Mouse (Mus musculus): ENCODE data around the gene Gm21992. TPM values are rescaled to one million over a fixed set of nuclear protein-coding genes. Genes with fewer than 3 reads are reported as not detected.
A peak's percentile ranks its signal among the peaks of the same experiment; 100 is the strongest.

Gene Gm21992
- total RNA-seq (2021) = 10 to 100 TPM; 21.2 to 28.3 TPM

GRCm38 (mm10) chr19:4811063-4811908 is at the start of gene Gm21992, which contains the start of gene Rbm14:
Gene Gm21992, minus strand, starts transcription at chr19:4811612.
Gene Rbm14, minus strand, starts transcription at chr19:4811634.
- peak; percentile 91 to 98 for DNase-seq (ENCODE audit: extremely low spot score in 1 of 2, low spot score in 1 of 2)

GRCm38 (mm10) chr19:4859081-4859480 is 47.7 kb upstream of the Gm21992 start:
- no peak for DNase-seq (ENCODE audit: extremely low spot score in 1 of 2, low spot score in 1 of 2)

- DNase-seq (ENCODE audit: extremely low spot score in 1 of 2, low spot score in 1 of 2) = no peak
Measured at GRCm38 (mm10) chr19:4855951-4856350, 44.5 kb upstream of the Gm21992 start.

- DNase-seq (ENCODE audit: extremely low spot score in 1 of 2, low spot score in 1 of 2) = no peak
Measured at GRCm38 (mm10) chr19:4855470-4855820, 44.0 kb upstream of the Gm21992 start.

- peak; percentile 81 to 84 for DNase-seq (ENCODE audit: extremely low spot score in 1 of 2, low spot score in 1 of 2)
Measured at GRCm38 (mm10) chr19:4854552-4855469, 43.4 kb upstream of the Gm21992 start, which contains the start of gene Ctsf. Gene Ctsf, plus strand, starts transcription at chr19:4855130.

GRCm38 (mm10) chr19:4850281-4850680 is 38.9 kb upstream of the Gm21992 start:
- DNase-seq (ENCODE audit: extremely low spot score in 1 of 2, low spot score in 1 of 2) = no peak

- DNase-seq (ENCODE audit: extremely low spot score in 1 of 2, low spot score in 1 of 2) = no peak
Measured at GRCm38 (mm10) chr19:4849800-4850199, 38.4 kb upstream of the Gm21992 start.

- no peak for DNase-seq (ENCODE audit: extremely low spot score in 1 of 2, low spot score in 1 of 2)
Measured at GRCm38 (mm10) chr19:4847490-4847889, 36.1 kb upstream of the Gm21992 start.

GRCm38 (mm10) chr19:4845846-4846245 is 34.4 kb upstream of the Gm21992 start:
- no peak for DNase-seq (ENCODE audit: extremely low spot score in 1 of 2, low spot score in 1 of 2)

GRCm38 (mm10) chr19:4842611-4843010 is 31.2 kb upstream of the Gm21992 start:
- DNase-seq (ENCODE audit: extremely low spot score in 1 of 2, low spot score in 1 of 2) = no peak

GRCm38 (mm10) chr19:4840848-4841247 is 29.4 kb upstream of the Gm21992 start:
- DNase-seq (ENCODE audit: extremely low spot score in 1 of 2, low spot score in 1 of 2) = no peak

GRCm38 (mm10) chr19:4839149-4839548 is 27.7 kb upstream of the Gm21992 start, which contains the start of the genes Ccs and Ccdc87:
Gene Ccs, minus strand, starts transcription at chr19:4839332.
Gene Ccdc87, plus strand, starts transcription at chr19:4839366.
- peak; percentile 78 to 91 for DNase-seq (ENCODE audit: extremely low spot score in 1 of 2, low spot score in 1 of 2)

GRCm38 (mm10) chr19:4838526-4839140 is 27.2 kb upstream of the Gm21992 start:
- no peak for DNase-seq (ENCODE audit: extremely low spot score in 1 of 2, low spot score in 1 of 2)

GRCm38 (mm10) chr19:4837049-4837448 is 25.6 kb upstream of the Gm21992 start:
- no peak for DNase-seq (ENCODE audit: extremely low spot score in 1 of 2, low spot score in 1 of 2)

GRCm38 (mm10) chr19:4836096-4836495 is 24.7 kb upstream of the Gm21992 start:
- no peak for DNase-seq (ENCODE audit: extremely low spot score in 1 of 2, low spot score in 1 of 2)

- no peak for DNase-seq (ENCODE audit: extremely low spot score in 1 of 2, low spot score in 1 of 2)
Measured at GRCm38 (mm10) chr19:4833977-4834376, 22.6 kb upstream of the Gm21992 start.

- DNase-seq (ENCODE audit: extremely low spot score in 1 of 2, low spot score in 1 of 2) = peak in 1 of 2 experiments; percentile 55
Measured at GRCm38 (mm10) chr19:4829156-4829555, 17.7 kb upstream of the Gm21992 start.

- DNase-seq (ENCODE audit: extremely low spot score in 1 of 2, low spot score in 1 of 2) = no peak
Measured at GRCm38 (mm10) chr19:4828444-4829114, 17.2 kb upstream of the Gm21992 start.

- DNase-seq (ENCODE audit: extremely low spot score in 1 of 2, low spot score in 1 of 2) = peak; percentile 28 to 62
Measured at GRCm38 (mm10) chr19:4820678-4821303, 9.4 kb upstream of the Gm21992 start.
